Mouse (Mus musculus) kidney, adult 18-20 months (tissue): ENCODE data around the gene Atn1.
A peak's percentile ranks its signal among the peaks of the same experiment; 100 is the strongest.

Experiments
- DNase-seq: peaks from one replicate; pipeline ENCODE4 v3.0.0; 2021

The Atn1 gene

GRCm38 (mm10) chr6:124767920-124768703 lies 11.8 kb upstream of the Atn1 start:
- DNase-seq, result no peak

GRCm38 (mm10) chr6:124767536-124767919 lies 11.2 kb upstream of the Atn1 start:
- no peak for DNase-seq

- DNase-seq, result no peak
Measured at GRCm38 (mm10) chr6:124765951-124766350, 9.6 kb upstream of the Atn1 start.

- DNase-seq, result peak; percentile 88
Measured at GRCm38 (mm10) chr6:124759259-124759658, 2.9 kb upstream of the Atn1 start.

GRCm38 (mm10) chr6:124758849-124759232 lies 2.5 kb upstream of the Atn1 start:
- DNase-seq, result no peak

- peak; percentile 47 for DNase-seq
Measured at GRCm38 (mm10) chr6:124757909-124758848, 1.9 kb upstream of the Atn1 start.

- no peak for DNase-seq
Measured at GRCm38 (mm10) chr6:124757351-124757880, 1.1 kb upstream of the Atn1 start.

- peak; percentile 86 for DNase-seq
Measured at GRCm38 (mm10) chr6:124756652-124757350, 477 bp upstream of the Atn1 start.

GRCm38 (mm10) chr6:124755306-124755705 lies 1.0 kb downstream of the Atn1 start:
- no peak for DNase-seq

GRCm38 (mm10) chr6:124753861-124754260 lies 2.5 kb downstream of the Atn1 start:
- DNase-seq, result no peak

- no peak for DNase-seq
Measured at GRCm38 (mm10) chr6:124750405-124750804, 5.9 kb downstream of the Atn1 start.

- no peak for DNase-seq
Measured at GRCm38 (mm10) chr6:124746654-124747632, 9.4 kb downstream of the Atn1 start.

- no peak for DNase-seq
Measured at GRCm38 (mm10) chr6:124746296-124746605, 10.1 kb downstream of the Atn1 start.

GRCm38 (mm10) chr6:124745490-124746295 lies 10.6 kb downstream of the Atn1 start:
- peak; percentile 94 for DNase-seq

- peak; percentile 29 for DNase-seq
Measured at GRCm38 (mm10) chr6:124744755-124745321, 11.5 kb downstream of the Atn1 start.

GRCm38 (mm10) chr6:124743647-124744046 lies 12.7 kb downstream of the Atn1 start:
- no peak for DNase-seq

GRCm38 (mm10) chr6:124742839-124743514 lies 13.3 kb downstream of the Atn1 start:
- no peak for DNase-seq

- no peak for DNase-seq
Measured at GRCm38 (mm10) chr6:124741842-124742241, 14.5 kb downstream of the Atn1 start.

- peak; percentile 89 for DNase-seq
Measured at GRCm38 (mm10) chr6:124740888-124741761, 15.2 kb downstream of the Atn1 start, which contains the start of gene Grcc10. TSS of gene Grcc10 (minus strand) at chr6:124741374.
